Mouse (Mus musculus): ENCODE measurements around the gene Soat2.

DNA sequence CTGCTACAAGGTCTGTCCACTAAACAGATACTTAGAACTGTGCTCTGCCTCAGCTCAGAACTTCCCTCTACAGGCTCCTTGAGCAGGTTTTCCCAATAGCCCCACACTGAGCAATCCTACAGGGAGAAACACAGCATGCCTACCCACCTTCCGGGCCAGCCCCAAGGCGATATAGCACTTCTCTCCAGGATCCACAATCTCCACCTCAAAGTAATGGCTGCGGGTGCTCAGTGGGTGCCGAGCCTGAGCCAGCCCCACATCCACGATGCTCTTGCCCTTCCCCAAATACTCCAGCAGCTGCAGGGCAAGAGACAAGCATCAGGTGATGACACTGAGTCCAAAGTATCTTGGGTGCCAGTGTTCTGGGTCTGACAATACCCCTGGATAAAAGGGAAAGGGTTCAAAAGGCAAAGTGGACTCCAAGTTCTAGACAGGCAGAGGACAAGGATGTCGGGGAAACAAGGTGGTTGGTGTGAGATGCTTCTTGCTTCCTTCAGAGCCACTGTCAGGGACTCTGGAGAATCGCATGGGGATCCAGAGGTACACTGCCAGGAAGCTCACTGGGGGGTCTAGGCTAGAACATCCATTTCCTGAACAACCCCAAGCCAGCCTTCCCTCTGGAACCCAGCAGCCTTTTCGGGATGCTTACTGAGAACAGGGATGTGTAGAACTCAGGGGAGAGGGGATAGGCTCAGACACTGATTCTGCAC is 31.1 kb upstream of the Soat2 start:
- TF ChIP-seq CTCF (conservative IDR thresholded peaks at IDR 0.05 in 1 of 2, IDR thresholded peaks at IDR 0.05 in 1 of 2; ENCODE audit: low read depth in 2 of 2, low read length in 2 of 2) = no peak
- no peak for TF ChIP-seq POLR2A (IDR thresholded peaks at IDR 0.05; ENCODE audit: low read depth, low read length)
- TF ChIP-seq UBTF (IDR thresholded peaks at IDR 0.05; ENCODE audit: low read depth, low read length) = no peak
- TF ChIP-seq ZNF384 (IDR thresholded peaks at IDR 0.05; ENCODE audit: low read depth, low read length) = no peak
- TF ChIP-seq ZKSCAN1 (IDR thresholded peaks at IDR 0.05; ENCODE audit: borderline replicate concordance, low read depth, low read length) = no peak
- no peak for TF ChIP-seq EP300 (IDR thresholded peaks at IDR 0.05; ENCODE audit: low read length)
- TF ChIP-seq E2F4 (IDR thresholded peaks at IDR 0.05; ENCODE audit: insufficient replicate concordance, low read depth, low read length) = no peak
- no peak for TF ChIP-seq HCFC1 (IDR thresholded peaks at IDR 0.05; ENCODE audit: low read depth, low read length)
- no peak for TF ChIP-seq NELFE (IDR thresholded peaks at IDR 0.05; ENCODE audit: low read depth, low read length)
- no peak for TF ChIP-seq GABPA (IDR thresholded peaks at IDR 0.05; ENCODE audit: insufficient replicate concordance, low read depth, low read length)
- TF ChIP-seq RCOR1 (conservative IDR thresholded peaks at IDR 0.05; ENCODE audit: low read depth, low read length) = no peak

Data from CH12.LX (cell line).